Mouse (Mus musculus) neural tube, embryonic 13.5 days (tissue): ENCODE data around the gene Fbxo10. TPM values are rescaled to one million over a fixed set of nuclear protein-coding genes. Genes with fewer than 3 reads are reported as not detected.

Experiments
- ATAC-seq: fragments of 200-750 bp; cut with Nextera tagmentation; 2 replicates; pipeline ENCODE4 v1.8.0; 2017; ENCODE audit warnings: low read depth, mild to moderate bottlenecking, moderate TSS enrichment, moderate library complexity
- H3K27ac ChIP-seq: fragments of 300-500 bp; sonication (generic); replicated peaks from 2 replicates; pipeline ENCODE4 v1.5.1; 2015; ENCODE audit warnings: moderate library complexity, mild to moderate bottlenecking, inconsistent platforms
- H3K27me3 ChIP-seq: fragments of 300-500 bp; sonication (generic); 2 replicates; pipeline ENCODE4 v1.6.1; 2015; ENCODE audit warnings: mild to moderate bottlenecking, inconsistent platforms
- H3K36me3 ChIP-seq: fragments of 300-500 bp; sonication (generic); 2 replicates; pipeline ENCODE4 v1.6.1; 2015; ENCODE audit warnings: mild to moderate bottlenecking, inconsistent platforms
- H3K4me1 ChIP-seq: fragments of 300-500 bp; sonication (generic); replicated peaks from 2 replicates; pipeline ENCODE4 v1.6.1; 2015; ENCODE audit warnings: inconsistent platforms
- H3K4me2 ChIP-seq: fragments of 300-500 bp; sonication (generic); 2 replicates; pipeline ENCODE4 v1.6.1; 2015; ENCODE audit warnings: inconsistent platforms, mild to moderate bottlenecking, moderate library complexity
- H3K4me3 ChIP-seq: fragments of 300-500 bp; sonication (generic); 2 replicates; pipeline ENCODE4 v1.5.1; 2015; ENCODE audit warnings: mild to moderate bottlenecking, inconsistent platforms
- H3K9ac ChIP-seq: fragments of 300-500 bp; sonication (generic); 2 replicates; pipeline ENCODE4 v1.6.1; 2015; ENCODE audit warnings: moderate library complexity, mild to moderate bottlenecking, inconsistent platforms
- H3K9me3 ChIP-seq: fragments of 300-500 bp; sonication (generic); 2 replicates; pipeline ENCODE4 v1.6.1; 2016; ENCODE audit warnings: inconsistent platforms
- WGBS: fragments of 180-500 bp; shearing (Covaris S2); methylation state at CpG from one replicate; pipeline ENCODE4 v1.1.7; 2015; 5-methylcytosine and 5-hydroxymethylcytosine counted together
- polyA plus RNA-seq: library from polyadenylated mRNA; unstranded; fragments of >200 nt; fragmentation: Nextera tagmentation; extraction: Ambion mirVana; gene quantifications from 2 replicates; pipeline ENCODE4 v1.2.1, GENCODE M21; 2015

Fbxo10 gene
- polyA plus RNA-seq, 1 experiment from 2014 or later, result 15.4 TPM

DNA sequence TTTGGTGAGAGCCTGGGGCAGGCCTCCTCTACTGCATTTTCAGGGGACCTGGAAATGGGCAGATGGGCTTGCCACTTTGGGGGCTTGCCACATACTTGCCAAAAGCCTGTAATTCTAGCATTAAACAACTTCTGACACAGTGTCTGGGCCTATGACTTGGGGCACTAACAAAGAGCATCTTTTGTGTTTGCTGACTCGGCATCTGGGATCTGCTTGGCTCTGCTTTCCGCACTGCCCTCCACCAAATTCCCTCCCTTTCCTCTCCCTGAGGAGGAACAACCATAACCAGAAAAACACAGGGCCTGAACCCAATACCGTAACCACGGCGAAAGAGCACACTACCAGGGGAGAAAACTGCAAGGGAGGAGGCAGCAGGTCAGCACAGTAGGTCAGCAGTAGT, 93.8 kb downstream of the Fbxo10 start:
- H3K27me3 ChIP-seq, result no peaks in the 10 kb centered on the region
- ATAC-seq, result no peak
- H3K4me2 ChIP-seq, result no peak overlapping the region
- no peaks in the 10 kb centered on the region for H3K9me3 ChIP-seq
- H3K4me1 ChIP-seq, result no peaks in the 10 kb centered on the region
- H3K4me3 ChIP-seq, result no peak overlapping the region
- WGBS, result 90% methylated on average over 5 of the region's 5 CpGs
- H3K9ac ChIP-seq, result no peak overlapping the region
- H3K27ac ChIP-seq, result no peak overlapping the region
- peaks cover 73% of the 10 kb centered on the region for H3K36me3 ChIP-seq

Other genes with a start within 250 kb of the Fbxo10 start
- 27.2 and 29.7 TPM in 2 replicates for gene Grhpr, start 103.2 kb downstream of the Fbxo10 start, polyA plus RNA-seq
- gene Zbtb5, start 72.2 kb downstream of the Fbxo10 start, polyA plus RNA-seq, result 35.6 and 42.4 TPM in 2 replicates
- 33.0 and 45.1 TPM in 2 replicates for gene Polr1e, start 66.0 kb downstream of the Fbxo10 start, polyA plus RNA-seq
- 152 and 166 TPM in 2 replicates for gene Tomm5, start 23.5 kb upstream of the Fbxo10 start, polyA plus RNA-seq
- gene Frmpd1, start 100.3 kb upstream of the Fbxo10 start, polyA plus RNA-seq, result 2.9 and 3.0 TPM in 2 replicates
- 22.6 and 24.6 TPM in 2 replicates for gene Trmt10b, start 212.5 kb upstream of the Fbxo10 start, polyA plus RNA-seq